Mouse (Mus musculus) heart, adult 2 months (tissue): ENCODE measurements around the gene Ovch2. TPM values are rescaled to one million over a fixed set of nuclear protein-coding genes. Genes with fewer than 3 reads are reported as not detected.
A peak's percentile ranks its signal among the peaks of the same experiment; 100 is the strongest.

Experiments used
- DNase-seq, 2 experiments: peaks; one replicate each; pipeline ENCODE4 v3.0.0; 2021
- H3K27ac ChIP-seq: fragments of 200-600 bp; 2 replicates; pipeline ENCODE4 v1.8.1; 2022
- H3K27me3 ChIP-seq: fragments of 200-500 bp; 2 replicates; pipeline ENCODE4 v1.6.1; 2012; ENCODE audit warnings: mild to moderate bottlenecking, low read length, inconsistent platforms, mixed read lengths; ENCODE audit not compliant: control insufficient read depth, insufficient read depth
- H3K36me3 ChIP-seq: fragments of 200-500 bp; 2 replicates; pipeline ENCODE4 v1.6.1; 2012; ENCODE audit warnings: low read length, inconsistent platforms; ENCODE audit not compliant: control insufficient read depth, insufficient read depth
- H3K4me1 ChIP-seq: fragments of 200-500 bp; 2 replicates; pipeline ENCODE4 v1.6.1; 2011; ENCODE audit warnings: low read length; ENCODE audit not compliant: control insufficient read depth, insufficient read depth
- H3K4me3 ChIP-seq: fragments of 200-600 bp; 2 replicates; pipeline ENCODE4 v1.8.1; 2022
- H3K79me2 ChIP-seq: fragments of 200-500 bp; replicated peaks from 2 replicates; pipeline ENCODE4 v1.6.1; 2012; ENCODE audit warnings: mild to moderate bottlenecking, inconsistent platforms, low read length, moderate library complexity, mixed read lengths; ENCODE audit not compliant: control insufficient read depth, insufficient read depth
- H3K9ac ChIP-seq: fragments of 200-500 bp; 2 replicates; pipeline ENCODE4 v1.6.1; 2012; ENCODE audit warnings: low read depth, mild to moderate bottlenecking, control low read depth, inconsistent platforms, low read length, mixed read lengths
- CTCF ChIP-seq: fragments of 200-600 bp; IDR thresholded peaks from 2 replicates; pipeline ENCODE4 v1.8.1; 2022; ENCODE audit warnings: antibody characterized with exemption, mild to moderate bottlenecking, moderate library complexity
- EP300 ChIP-seq: fragments of 200-500 bp; IDR thresholded peaks from 2 replicates; pipeline ENCODE4 v1.6.1; 2011; ENCODE audit warnings: low read depth, low read length, control low read depth; ENCODE audit not compliant: insufficient read depth
- POLR2A ChIP-seq: fragments of 200-500 bp; IDR thresholded peaks from 2 replicates; pipeline ENCODE4 v1.6.1; 2011; ENCODE audit warnings: mild to moderate bottlenecking, low read depth, low read length, control low read depth; ENCODE audit not compliant: insufficient read depth
- WGBS: fragments of 180-500 bp; shearing (Covaris S2); methylation state at CpG from one replicate; pipeline ENCODE4 v1.1.7; 2018; 5-methylcytosine and 5-hydroxymethylcytosine counted together
- intact Hi-C: fragments of 180-260 bp; cut with DNase I; formaldehyde crosslinking; loops from one replicate; pipeline ENCODE4 v1.15.1; 2025
- polyA plus RNA-seq: library from polyadenylated mRNA; depleted of rRNA; stranded (reverse); fragments of >200 nt; gene quantifications from 2 replicates; pipeline ENCODE4 v1.2.3, GENCODE M21; 2012
- total RNA-seq, 2 experiments: library from RNA; stranded (reverse); gene quantifications; 2 replicates each; pipeline ENCODE4 v1.2.3; 2021

The Ovch2 gene
- total and polyA plus RNA-seq, 3 experiments: not detected

GRCm38 (mm10) chr7:107757308-107758151 lies 43.5 kb downstream of the Ovch2 start, which contains the start of gene Cyb5r2:
Cyb5r2 (minus strand) TSS chr7:107758032.
- Histone ChIP-seq H3K27me3 (no peaks in the 10 kb centered on the region), H3K9ac (no peak within 1 kb of the TSS), H3K4me1 (no peaks in the 10 kb centered on the region), H3K36me3 (no peaks in the 10 kb centered on the region), H3K27ac (no peak within 1 kb of the TSS), H3K79me2 (no peaks in the 10 kb centered on the region), H3K4me3 (no peak within 1 kb of the TSS)
- DNase-seq: peak in 1 of 2 experiments; percentile 16
- WGBS: 18% methylated on average over 23 of the region's 23 CpGs
- TF ChIP-seq CTCF: no peak
- TF ChIP-seq EP300: no peak
- no peak for TF ChIP-seq POLR2A
- intact Hi-C loops: no loop called here

DNA sequence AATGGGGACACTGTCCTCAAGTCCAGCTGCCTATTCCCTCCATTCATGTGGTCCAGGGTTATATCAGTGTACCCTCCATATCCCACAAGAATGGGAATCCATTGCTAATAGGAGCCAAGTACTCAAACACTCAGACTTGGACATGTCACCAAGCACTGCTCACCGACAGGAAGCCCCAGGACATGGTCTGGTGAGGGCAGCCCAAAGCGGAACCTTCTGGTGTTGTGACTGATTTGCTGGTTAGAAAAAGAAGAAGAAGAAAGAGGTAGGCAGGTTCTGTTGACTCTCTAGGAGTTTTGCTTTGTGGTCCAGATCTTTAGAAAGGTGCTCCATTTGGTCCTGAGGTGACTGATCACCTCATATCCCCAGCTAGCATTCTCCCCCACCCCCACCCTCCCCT lies 44.3 kb downstream of the Ovch2 start:
- no peak overlapping the region for H3K9ac ChIP-seq
- H3K27me3 ChIP-seq: no peaks in the 10 kb centered on the region
- 78% methylated on average over 2 of the region's 2 CpGs for WGBS
- no peak for DNase-seq
- TF ChIP-seq POLR2A (no peak), EP300 (no peak), CTCF (no peak)
- no peaks in the 10 kb centered on the region for H3K36me3 ChIP-seq
- H3K27ac ChIP-seq: no peak overlapping the region
- H3K4me1 ChIP-seq: no peaks in the 10 kb centered on the region
- intact Hi-C loops: no loop called here
- H3K79me2 ChIP-seq: no peaks in the 10 kb centered on the region
- no peak overlapping the region for H3K4me3 ChIP-seq

- Histone ChIP-seq H3K79me2 (no peaks in the 10 kb centered on the region), H3K27ac (no peak overlapping the region), H3K4me1 (no peaks in the 10 kb centered on the region), H3K9ac (no peak overlapping the region), H3K27me3 (no peaks in the 10 kb centered on the region), H3K4me3 (no peak overlapping the region), H3K36me3 (no peaks in the 10 kb centered on the region)
- DNase-seq: no peak
- 11% methylated on average over 3 of the region's 3 CpGs for WGBS
- TF ChIP-seq POLR2A: no peak
- TF ChIP-seq CTCF: no peak
- no peak for TF ChIP-seq EP300
- intact Hi-C loops: no loop called here
These were observed 45.1 kb downstream of the Ovch2 start for GRCm38 (mm10) chr7:107755905-107756304.

DNA sequence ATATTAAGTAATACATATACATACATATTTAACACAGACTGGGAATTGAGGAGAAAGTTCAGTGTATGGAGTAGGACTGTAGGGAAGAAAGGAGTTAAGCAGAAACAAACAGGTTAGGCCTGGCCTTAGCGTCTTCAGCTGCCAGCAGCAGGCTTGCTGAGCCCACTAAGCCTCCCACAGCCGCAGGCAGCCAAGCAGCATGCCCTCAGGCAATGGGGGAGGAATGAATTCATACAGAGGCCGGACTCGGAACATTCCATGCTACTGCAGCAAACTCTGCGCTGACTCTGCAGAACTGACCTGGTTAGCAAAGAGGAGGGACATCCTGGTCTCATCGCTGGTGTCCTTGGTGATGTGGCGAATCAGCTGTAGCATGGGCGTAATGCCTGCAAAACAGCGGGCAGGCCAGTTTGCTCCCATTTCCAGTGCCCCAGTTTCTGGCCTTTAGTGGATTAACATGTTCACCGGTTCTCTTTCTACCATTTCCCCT lies 48.9 kb downstream of the Ovch2 start:
- Histone ChIP-seq H3K27ac (no peak overlapping the region), H3K4me1 (no peaks in the 10 kb centered on the region), H3K4me3 (no peak overlapping the region), H3K27me3 (no peaks in the 10 kb centered on the region), H3K9ac (no peak overlapping the region), H3K36me3 (no peaks in the 10 kb centered on the region), H3K79me2 (no peaks in the 10 kb centered on the region)
- WGBS: 76% methylated on average over 10 of the region's 10 CpGs
- TF ChIP-seq CTCF (no peak), POLR2A (no peak), EP300 (no peak)
- no peak for DNase-seq
- intact Hi-C loops: no loop called here

DNA sequence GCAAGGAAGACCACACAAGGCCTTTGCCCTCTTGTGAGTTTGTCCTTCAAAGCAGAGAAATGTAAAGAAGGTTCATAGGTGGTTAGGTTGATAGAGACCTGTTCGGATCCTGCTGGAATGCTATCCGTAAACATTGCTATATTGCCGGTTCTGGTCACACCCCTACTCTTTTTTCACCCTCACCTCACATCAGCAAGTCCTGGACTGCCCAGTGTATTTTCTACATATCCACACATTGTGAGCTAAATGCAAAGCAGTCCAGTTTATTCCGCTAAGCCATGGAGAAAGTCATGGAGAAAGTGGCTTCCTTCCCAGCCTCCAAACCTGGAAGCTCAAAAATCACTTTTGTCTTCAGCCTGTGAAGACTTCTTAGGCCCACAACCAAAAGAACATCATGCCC lies 51.3 kb downstream of the Ovch2 start:
- no peak overlapping the region for H3K9ac ChIP-seq
- 89% methylated on average over 4 of the region's 4 CpGs for WGBS
- H3K27ac ChIP-seq: no peak overlapping the region
- no peaks in the 10 kb centered on the region for H3K79me2 ChIP-seq
- no peaks in the 10 kb centered on the region for H3K36me3 ChIP-seq
- H3K27me3 ChIP-seq: no peaks in the 10 kb centered on the region
- H3K4me3 ChIP-seq: no peak overlapping the region
- no peaks in the 10 kb centered on the region for H3K4me1 ChIP-seq
- intact Hi-C loops: loop anchor here (2.0 to 10.0 kb wide), 2 partner anchors 29 to 155 kb away; partner anchors contain the start of gene Ppfibp2
- TF ChIP-seq POLR2A (no peak), EP300 (no peak), CTCF (no peak)
- DNase-seq: no peak

DNA sequence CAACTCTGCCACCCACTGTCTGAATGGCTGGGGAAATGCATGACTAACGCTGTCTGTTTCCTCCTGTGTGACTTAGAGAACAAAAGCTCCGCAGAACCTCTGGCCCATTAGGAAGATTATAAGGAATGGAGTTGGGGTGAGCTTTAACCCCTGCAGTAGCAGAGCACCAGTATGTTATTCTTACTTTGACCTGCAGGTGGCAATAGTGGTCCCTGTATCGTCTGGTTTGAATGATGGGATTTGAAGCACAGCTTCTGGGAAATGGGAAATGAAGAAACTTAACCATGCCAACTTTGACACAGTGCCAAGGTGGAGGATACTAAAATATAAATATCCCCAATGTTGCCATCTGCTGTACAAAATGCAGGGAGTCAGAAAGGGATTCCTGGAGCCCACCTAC lies 51.7 kb downstream of the Ovch2 start:
- Histone ChIP-seq H3K79me2 (no peaks in the 10 kb centered on the region), H3K27me3 (no peaks in the 10 kb centered on the region), H3K36me3 (no peaks in the 10 kb centered on the region), H3K9ac (no peak overlapping the region), H3K4me3 (no peak overlapping the region), H3K4me1 (no peaks in the 10 kb centered on the region), H3K27ac (no peak overlapping the region)
- WGBS: 18% methylated on average over 3 of the region's 3 CpGs
- DNase-seq: no peak
- intact Hi-C loops: loop anchor here (2.0 to 10.0 kb wide), 2 partner anchors 30 to 154 kb away; partner anchors contain the start of gene Ppfibp2
- peak; percentile 78 for TF ChIP-seq CTCF
- TF ChIP-seq EP300: no peak
